Mouse (Mus musculus): ENCODE data around the gene Efcab6. TPM values are rescaled to one million over a fixed set of nuclear protein-coding genes. Genes with fewer than 3 reads are reported as not detected.

Efcab6 gene
- polyA plus RNA-seq, 1 experiment from 2014 or later: 0.20 TPM

- no peaks in the 10 kb centered on the region for H3K9me3 ChIP-seq (ENCODE audit: control insufficient read depth, low read length)
- no peak for ATAC-seq (replicated peaks; ENCODE audit: low FRiP score)
Measured at GRCm38 (mm10) chr15:84004306-84004705, 60.9 kb downstream of the Efcab6 start.

GRCm38 (mm10) chr15:83999071-83999470 lies 66.1 kb downstream of the Efcab6 start:
- no peak for DNase-seq (ENCODE audit: low spot score)
- 84% methylated on average over 3 of the region's 3 CpGs for WGBS
- ATAC-seq (replicated peaks; ENCODE audit: low FRiP score): no peak
- Histone ChIP-seq H3K9me3 (ENCODE audit: control insufficient read depth, low read length) (no peaks in the 10 kb centered on the region), H3K36me3 (ENCODE audit: control insufficient read depth, insufficient read depth, low read length) (no peaks in the 10 kb centered on the region), H3K27me3 (ENCODE audit: control insufficient read depth, insufficient read depth, low read length) (no peaks in the 10 kb centered on the region), H3K27ac (ENCODE audit: low read depth, low read length) (no peak overlapping the region), H3K9ac (ENCODE audit: low read length) (no peak overlapping the region), H3K4me1 (replicated peaks; ENCODE audit: control insufficient read depth, insufficient read depth, low read length) (peaks cover 6% of the 10 kb centered on the region; the same call in 1 of the 2 replicates), H3K4me2 (ENCODE audit: low read depth, low read length, severe bottlenecking) (no peak overlapping the region), H3K4me3 (ENCODE audit: low read depth, low read length) (no peak overlapping the region)

More at GRCm38 (mm10) chr15:84004306-84004705, 60.9 kb downstream of the Efcab6 start:
- no peaks in the 10 kb centered on the region for H3K27me3 ChIP-seq (ENCODE audit: control insufficient read depth, insufficient read depth, low read length)
- no peak overlapping the region for H3K4me2 ChIP-seq (ENCODE audit: low read depth, low read length, severe bottlenecking)
- no peak overlapping the region for H3K9ac ChIP-seq (ENCODE audit: low read length)
- WGBS: 93% methylated on average over 14 of the region's 14 CpGs
- H3K27ac ChIP-seq (ENCODE audit: low read depth, low read length): no peak overlapping the region
- DNase-seq (ENCODE audit: low spot score): no peak
- H3K4me1 ChIP-seq (replicated peaks; ENCODE audit: control insufficient read depth, insufficient read depth, low read length): no peaks in the 10 kb centered on the region
- no peak overlapping the region for H3K4me3 ChIP-seq (ENCODE audit: low read depth, low read length)
- no peaks in the 10 kb centered on the region for H3K36me3 ChIP-seq (ENCODE audit: control insufficient read depth, insufficient read depth, low read length)

GRCm38 (mm10) chr15:83998586-83998985 lies 66.6 kb downstream of the Efcab6 start:
- DNase-seq (ENCODE audit: low spot score): no peak
- no peak for ATAC-seq (replicated peaks; ENCODE audit: low FRiP score)
- Histone ChIP-seq H3K27ac (ENCODE audit: low read depth, low read length) (no peak overlapping the region), H3K36me3 (ENCODE audit: control insufficient read depth, insufficient read depth, low read length) (no peaks in the 10 kb centered on the region), H3K4me3 (ENCODE audit: low read depth, low read length) (no peak overlapping the region), H3K4me2 (ENCODE audit: low read depth, low read length, severe bottlenecking) (peak overlapping the region; percentile 51), H3K9me3 (ENCODE audit: control insufficient read depth, low read length) (no peaks in the 10 kb centered on the region), H3K27me3 (ENCODE audit: control insufficient read depth, insufficient read depth, low read length) (no peaks in the 10 kb centered on the region), H3K4me1 (replicated peaks; ENCODE audit: control insufficient read depth, insufficient read depth, low read length) (peaks cover 6% of the 10 kb centered on the region; the same call in 1 of the 2 replicates), H3K9ac (ENCODE audit: low read length) (no peak overlapping the region)
- WGBS: 49% methylated on average over 7 of the region's 7 CpGs

GRCm38 (mm10) chr15:83998115-83998514 lies 67.1 kb downstream of the Efcab6 start:
- peak overlapping the region; percentile 37 for H3K9ac ChIP-seq (ENCODE audit: low read length)
- H3K4me3 ChIP-seq (ENCODE audit: low read depth, low read length): peak overlapping the region; percentile 11; the same call in 1 of the 2 replicates
- H3K27ac ChIP-seq (ENCODE audit: low read depth, low read length): no peak overlapping the region
- H3K4me2 ChIP-seq (ENCODE audit: low read depth, low read length, severe bottlenecking): peak overlapping the region; percentile 51
- peaks cover 6% of the 10 kb centered on the region; the same call in 1 of the 2 replicates for H3K4me1 ChIP-seq (replicated peaks; ENCODE audit: control insufficient read depth, insufficient read depth, low read length)
- DNase-seq (ENCODE audit: low spot score): no peak
- 5% methylated on average over 19 of the region's 19 CpGs for WGBS
- no peaks in the 10 kb centered on the region for H3K9me3 ChIP-seq (ENCODE audit: control insufficient read depth, low read length)
- no peaks in the 10 kb centered on the region for H3K36me3 ChIP-seq (ENCODE audit: control insufficient read depth, insufficient read depth, low read length)
- ATAC-seq (replicated peaks; ENCODE audit: low FRiP score): no peak
- no peaks in the 10 kb centered on the region for H3K27me3 ChIP-seq (ENCODE audit: control insufficient read depth, insufficient read depth, low read length)

GRCm38 (mm10) chr15:83997550-83997949 lies 67.6 kb downstream of the Efcab6 start:
- no peak overlapping the region for H3K27ac ChIP-seq (ENCODE audit: low read depth, low read length)
- peak overlapping the region; percentile 15; the same call in 1 of the 2 replicates for H3K4me2 ChIP-seq (ENCODE audit: low read depth, low read length, severe bottlenecking)
- H3K4me3 ChIP-seq (ENCODE audit: low read depth, low read length): no peak overlapping the region; the same call in 1 of the 2 replicates
- 10% methylated on average over 4 of the region's 4 CpGs for WGBS
- no peak overlapping the region; the same call in 1 of the 2 replicates for H3K9ac ChIP-seq (ENCODE audit: low read length)
- H3K36me3 ChIP-seq (ENCODE audit: control insufficient read depth, insufficient read depth, low read length): no peaks in the 10 kb centered on the region
- DNase-seq (ENCODE audit: low spot score) (no peak), ATAC-seq (replicated peaks; ENCODE audit: low FRiP score) (no peak)
- no peaks in the 10 kb centered on the region for H3K9me3 ChIP-seq (ENCODE audit: control insufficient read depth, low read length)
- no peaks in the 10 kb centered on the region for H3K27me3 ChIP-seq (ENCODE audit: control insufficient read depth, insufficient read depth, low read length)
- peaks cover 6% of the 10 kb centered on the region; the same call in 1 of the 2 replicates for H3K4me1 ChIP-seq (replicated peaks; ENCODE audit: control insufficient read depth, insufficient read depth, low read length)

- H3K27ac ChIP-seq (ENCODE audit: low read depth, low read length): no peak overlapping the region
- peaks cover 6% of the 10 kb centered on the region; the same call in 1 of the 2 replicates for H3K4me1 ChIP-seq (replicated peaks; ENCODE audit: control insufficient read depth, insufficient read depth, low read length)
- ATAC-seq (replicated peaks; ENCODE audit: low FRiP score) (no peak), DNase-seq (ENCODE audit: low spot score) (no peak)
- no peak overlapping the region for H3K9ac ChIP-seq (ENCODE audit: low read length)
- H3K4me2 ChIP-seq (ENCODE audit: low read depth, low read length, severe bottlenecking): no peak overlapping the region
- H3K27me3 ChIP-seq (ENCODE audit: control insufficient read depth, insufficient read depth, low read length): no peaks in the 10 kb centered on the region
- no peaks in the 10 kb centered on the region for H3K9me3 ChIP-seq (ENCODE audit: control insufficient read depth, low read length)
- 46% methylated on average over 7 of the region's 7 CpGs for WGBS
- no peak overlapping the region for H3K4me3 ChIP-seq (ENCODE audit: low read depth, low read length)
- no peaks in the 10 kb centered on the region for H3K36me3 ChIP-seq (ENCODE audit: control insufficient read depth, insufficient read depth, low read length)
Measured at GRCm38 (mm10) chr15:83996864-83997263, 68.3 kb downstream of the Efcab6 start.

- WGBS: 89% methylated on average over 15 of the region's 15 CpGs
Measured at GRCm38 (mm10) chr15:83992191-83992590, 73.0 kb downstream of the Efcab6 start.

GRCm38 (mm10) chr15:83991461-83991860 lies 73.7 kb downstream of the Efcab6 start:
- Histone ChIP-seq H3K4me2 (ENCODE audit: low read depth, low read length, severe bottlenecking) (no peak overlapping the region), H3K9ac (ENCODE audit: low read length) (no peak overlapping the region), H3K36me3 (ENCODE audit: control insufficient read depth, insufficient read depth, low read length) (no peaks in the 10 kb centered on the region), H3K4me3 (ENCODE audit: low read depth, low read length) (no peak overlapping the region), H3K27ac (ENCODE audit: low read depth, low read length) (no peak overlapping the region), H3K27me3 (ENCODE audit: control insufficient read depth, insufficient read depth, low read length) (no peaks in the 10 kb centered on the region), H3K9me3 (ENCODE audit: control insufficient read depth, low read length) (no peaks in the 10 kb centered on the region), H3K4me1 (replicated peaks; ENCODE audit: control insufficient read depth, insufficient read depth, low read length) (peaks cover 8% of the 10 kb centered on the region; the same call in 1 of the 2 replicates)
- no peak for ATAC-seq (replicated peaks; ENCODE audit: low FRiP score)
- WGBS: 8% methylated on average over 3 of the region's 3 CpGs
- DNase-seq (ENCODE audit: low spot score): no peak

More at GRCm38 (mm10) chr15:83992191-83992590, 73.0 kb downstream of the Efcab6 start:
- DNase-seq (ENCODE audit: low spot score): no peak
- no peak for ATAC-seq (replicated peaks; ENCODE audit: low FRiP score)
- no peak overlapping the region for H3K4me2 ChIP-seq (ENCODE audit: low read depth, low read length, severe bottlenecking)
- no peaks in the 10 kb centered on the region for H3K27me3 ChIP-seq (ENCODE audit: control insufficient read depth, insufficient read depth, low read length)
- H3K4me1 ChIP-seq (replicated peaks; ENCODE audit: control insufficient read depth, insufficient read depth, low read length): peaks cover 8% of the 10 kb centered on the region; the same call in 1 of the 2 replicates
- no peaks in the 10 kb centered on the region for H3K36me3 ChIP-seq (ENCODE audit: control insufficient read depth, insufficient read depth, low read length)
- no peaks in the 10 kb centered on the region for H3K9me3 ChIP-seq (ENCODE audit: control insufficient read depth, low read length)
- no peak overlapping the region for H3K27ac ChIP-seq (ENCODE audit: low read depth, low read length)
- no peak overlapping the region for H3K4me3 ChIP-seq (ENCODE audit: low read depth, low read length)
- H3K9ac ChIP-seq (ENCODE audit: low read length): no peak overlapping the region

GRCm38 (mm10) chr15:83989241-83989640 lies 75.9 kb downstream of the Efcab6 start:
- DNase-seq (ENCODE audit: low spot score) (no peak), ATAC-seq (replicated peaks; ENCODE audit: low FRiP score) (no peak)
- Histone ChIP-seq H3K9me3 (ENCODE audit: control insufficient read depth, low read length) (no peaks in the 10 kb centered on the region), H3K27ac (ENCODE audit: low read depth, low read length) (no peak overlapping the region), H3K4me3 (ENCODE audit: low read depth, low read length) (no peak overlapping the region), H3K36me3 (ENCODE audit: control insufficient read depth, insufficient read depth, low read length) (no peaks in the 10 kb centered on the region), H3K4me1 (replicated peaks; ENCODE audit: control insufficient read depth, insufficient read depth, low read length) (peaks cover 6% of the 10 kb centered on the region; the same call in 1 of the 2 replicates), H3K9ac (ENCODE audit: low read length) (no peak overlapping the region), H3K4me2 (ENCODE audit: low read depth, low read length, severe bottlenecking) (no peak overlapping the region), H3K27me3 (ENCODE audit: control insufficient read depth, insufficient read depth, low read length) (no peaks in the 10 kb centered on the region)
- WGBS: 92% methylated on average over 5 of the region's 5 CpGs
